Mouse (Mus musculus) stomach, embryonic 14.5 days (tissue): ENCODE data around the gene Camp. TPM values are rescaled to one million over a fixed set of nuclear protein-coding genes. Genes with fewer than 3 reads are reported as not detected.

ENCODE experiments used
- ATAC-seq: fragments of 200-750 bp; cut with Nextera tagmentation; 2 replicates; pipeline ENCODE4 v1.8.0; 2017; ENCODE audit warnings: low read depth, moderate TSS enrichment; ENCODE audit not compliant: insufficient number of reproducible peaks, insufficient read depth, low FRiP score
- H3K27ac ChIP-seq: fragments of 300-500 bp; sonication (generic); 2 replicates; pipeline ENCODE4 v1.5.1; 2014; ENCODE audit warnings: mild to moderate bottlenecking, low read length, moderate library complexity, mixed read lengths
- H3K27me3 ChIP-seq: fragments of 300-500 bp; sonication (generic); 2 replicates; pipeline ENCODE4 v1.6.1; 2014; ENCODE audit warnings: low read length, control low read depth, mixed read lengths; ENCODE audit not compliant: control insufficient read depth, insufficient read depth
- H3K36me3 ChIP-seq: fragments of 300-500 bp; sonication (generic); 2 replicates; pipeline ENCODE4 v1.6.1; 2014; ENCODE audit warnings: mild to moderate bottlenecking, control low read depth, low read length, moderate library complexity, mixed read lengths; ENCODE audit not compliant: control insufficient read depth, insufficient read depth
- H3K4me1 ChIP-seq: fragments of 300-500 bp; sonication (generic); 2 replicates; pipeline ENCODE4 v1.6.1; 2014; ENCODE audit warnings: low read length, control low read depth, mixed read lengths; ENCODE audit not compliant: control insufficient read depth, insufficient read depth
- H3K4me2 ChIP-seq: fragments of 300-500 bp; sonication (generic); replicated peaks from 2 replicates; pipeline ENCODE4 v1.6.1; 2014; ENCODE audit warnings: low read depth, low read length, control low read depth
- H3K4me3 ChIP-seq: fragments of 300-500 bp; sonication (generic); 2 replicates; pipeline ENCODE4 v1.5.1; 2014; ENCODE audit warnings: low read depth, low read length, control low read depth
- H3K9ac ChIP-seq: fragments of 300-500 bp; sonication (generic); replicated peaks from 2 replicates; pipeline ENCODE4 v1.6.1; 2014; ENCODE audit warnings: low read depth, mild to moderate bottlenecking, control low read depth, low read length, moderate library complexity, mixed read lengths
- H3K9me3 ChIP-seq: fragments of 300-500 bp; sonication (generic); 2 replicates; pipeline ENCODE4 v1.6.1; 2016; ENCODE audit warnings: low read depth, low read length, control low read depth; ENCODE audit not compliant: control insufficient read depth
- WGBS: fragments of 180-500 bp; shearing (Covaris S2); extraction: QIAGEN DNeasy Blood & Tissue Kit; methylation state at CpG from one replicate; pipeline ENCODE4 v1.1.7; 2014; 5-methylcytosine and 5-hydroxymethylcytosine counted together
- polyA plus RNA-seq: library from polyadenylated mRNA; unstranded; fragments of >200 nt; fragmentation: Nextera tagmentation; extraction: Ambion mirVana; gene quantifications from 2 replicates; pipeline ENCODE4 v1.2.1, GENCODE M21; 2014

Camp gene
- polyA plus RNA-seq, 1 experiment from 2014 or later = 7.8 TPM

- H3K36me3 ChIP-seq = no peaks in the 10 kb centered on the region
- 46% methylated on average over 2 of the region's 2 CpGs for WGBS
- H3K27me3 ChIP-seq = no peaks in the 10 kb centered on the region
- H3K9ac ChIP-seq = no peak overlapping the region
- no peak overlapping the region for H3K4me3 ChIP-seq
- 0 out of 2 replicates have a peak, but pooled peaks cover 2% of the 10 kb centered on the region for H3K4me1 ChIP-seq
- no peak for ATAC-seq
- no peak overlapping the region for H3K4me2 ChIP-seq
- no peaks in the 10 kb centered on the region for H3K9me3 ChIP-seq
- H3K27ac ChIP-seq = no peak overlapping the region
Observed at GRCm38 (mm10) chr9:109866218-109866617, 16.8 kb upstream of the Camp start.

- 55% methylated on average over 3 of the region's 3 CpGs for WGBS
- no peaks in the 10 kb centered on the region for H3K27me3 ChIP-seq
- ATAC-seq = no peak
- H3K27ac ChIP-seq = no peak overlapping the region
- no peaks in the 10 kb centered on the region for H3K4me1 ChIP-seq
- no peak overlapping the region for H3K4me3 ChIP-seq
- no peak overlapping the region for H3K4me2 ChIP-seq
- H3K36me3 ChIP-seq = no peaks in the 10 kb centered on the region
- H3K9me3 ChIP-seq = no peaks in the 10 kb centered on the region
- H3K9ac ChIP-seq = no peak overlapping the region
Observed at GRCm38 (mm10) chr9:109863085-109863484, 13.7 kb upstream of the Camp start.

GRCm38 (mm10) chr9:109862397-109863044, 13.1 kb upstream of the Camp start:
- Histone ChIP-seq H3K36me3 (no peaks in the 10 kb centered on the region), H3K27me3 (no peaks in the 10 kb centered on the region), H3K27ac (no peak overlapping the region), H3K4me2 (peak overlapping the region; percentile 19), H3K4me3 (no peak overlapping the region), H3K9me3 (no peaks in the 10 kb centered on the region), H3K9ac (no peak overlapping the region), H3K4me1 (no peaks in the 10 kb centered on the region)
- ATAC-seq = 0 out of 2 replicates have a peak, but pooled peaks have one; percentile 42
- WGBS = 19% methylated on average over 20 of the region's 20 CpGs

- 67% methylated on average over 6 of the region's 6 CpGs for WGBS
- no peak for ATAC-seq
- H3K4me2 ChIP-seq = no peak overlapping the region
- H3K9me3 ChIP-seq = no peaks in the 10 kb centered on the region
- no peak overlapping the region for H3K9ac ChIP-seq
- H3K36me3 ChIP-seq = no peaks in the 10 kb centered on the region
- H3K4me1 ChIP-seq = no peaks in the 10 kb centered on the region
- no peak overlapping the region for H3K27ac ChIP-seq
- H3K4me3 ChIP-seq = no peak overlapping the region
- H3K27me3 ChIP-seq = no peaks in the 10 kb centered on the region
Observed at GRCm38 (mm10) chr9:109855947-109856346, 6.5 kb upstream of the Camp start.

GRCm38 (mm10) chr9:109854341-109854740, 4.9 kb upstream of the Camp start:
- H3K36me3 ChIP-seq = no peaks in the 10 kb centered on the region
- H3K4me3 ChIP-seq = no peak overlapping the region
- no peak overlapping the region for H3K27ac ChIP-seq
- ATAC-seq = no peak
- H3K4me2 ChIP-seq = no peak overlapping the region
- no peaks in the 10 kb centered on the region for H3K4me1 ChIP-seq
- no peaks in the 10 kb centered on the region for H3K9me3 ChIP-seq
- H3K9ac ChIP-seq = no peak overlapping the region
- no peaks in the 10 kb centered on the region for H3K27me3 ChIP-seq
- WGBS = 86% methylated on average over 2 of the region's 2 CpGs

- Histone ChIP-seq H3K4me1 (no peaks in the 10 kb centered on the region), H3K27me3 (no peaks in the 10 kb centered on the region), H3K36me3 (no peaks in the 10 kb centered on the region), H3K4me2 (no peak overlapping the region), H3K27ac (no peak overlapping the region), H3K9ac (no peak overlapping the region), H3K4me3 (no peak overlapping the region), H3K9me3 (no peaks in the 10 kb centered on the region)
- WGBS = 89% methylated on average over 5 of the region's 5 CpGs
- ATAC-seq = no peak
Observed at GRCm38 (mm10) chr9:109850099-109850498, 682 bp upstream of the Camp start.

GRCm38 (mm10) chr9:109833088-109833412, 16.4 kb downstream of the Camp start:
- Histone ChIP-seq H3K27me3 (no peaks in the 10 kb centered on the region), H3K9me3 (no peaks in the 10 kb centered on the region), H3K4me3 (peak overlapping the region; percentile 34), H3K9ac (peak overlapping the region; percentile 47; the same call in 1 of the 2 replicates), H3K36me3 (no peaks in the 10 kb centered on the region; the same call in 1 of the 2 replicates), H3K4me2 (peak overlapping the region; percentile 82), H3K27ac (no peak overlapping the region), H3K4me1 (peaks cover 7% of the 10 kb centered on the region; the same call in 1 of the 2 replicates)
- peak; percentile 56; the same call in 1 of the 2 replicates for ATAC-seq
- WGBS = 9% methylated on average over 6 of the region's 6 CpGs

GRCm38 (mm10) chr9:109832391-109833087, 16.9 kb downstream of the Camp start, which contains the start of gene Nme6:
Gene Nme6, plus strand, starts transcription at chr9:109832749.
- Histone ChIP-seq H3K27ac (no peak within 1 kb of the TSS; the same call in 1 of the 2 replicates), H3K9me3 (no peaks in the 10 kb centered on the region), H3K9ac (peak within 1 kb of the TSS; percentile 47), H3K4me2 (peak within 1 kb of the TSS; percentile 82), H3K36me3 (no peaks in the 10 kb centered on the region; the same call in 1 of the 2 replicates), H3K4me3 (peak within 1 kb of the TSS; percentile 34), H3K4me1 (peaks cover 7% of the 10 kb centered on the region; the same call in 1 of the 2 replicates), H3K27me3 (no peaks in the 10 kb centered on the region)
- peak; percentile 96 for ATAC-seq
- under 1% methylated on average over 32 of the region's 32 CpGs for WGBS
